Mouse (Mus musculus) testis, adult 2 months (tissue): ENCODE results near the gene Slc35g2.

Experiments used
- CTCF ChIP-seq: fragments of 200-500 bp; IDR thresholded peaks from 2 replicates; pipeline ENCODE4 v1.5.1; 2012; ENCODE audit warnings: low read depth, mild to moderate bottlenecking, inconsistent platforms, low read length, moderate library complexity; ENCODE audit not compliant: control insufficient read depth, insufficient read depth, insufficient replicate concordance
- POLR2A ChIP-seq: fragments of 200-500 bp; IDR thresholded peaks from 2 replicates; pipeline ENCODE4 v1.6.1; 2012; ENCODE audit warnings: low read depth, mild to moderate bottlenecking, inconsistent platforms, low read length, moderate library complexity; ENCODE audit not compliant: control insufficient read depth

GRCm38 (mm10) chr9:100534686-100535085 is 36.2 kb downstream of the Slc35g2 start:
- TF ChIP-seq CTCF: no peak
- no peak for TF ChIP-seq POLR2A
